Mouse (Mus musculus): ENCODE results near the gene Zdhhc14.

Zdhhc14 gene

DNA sequence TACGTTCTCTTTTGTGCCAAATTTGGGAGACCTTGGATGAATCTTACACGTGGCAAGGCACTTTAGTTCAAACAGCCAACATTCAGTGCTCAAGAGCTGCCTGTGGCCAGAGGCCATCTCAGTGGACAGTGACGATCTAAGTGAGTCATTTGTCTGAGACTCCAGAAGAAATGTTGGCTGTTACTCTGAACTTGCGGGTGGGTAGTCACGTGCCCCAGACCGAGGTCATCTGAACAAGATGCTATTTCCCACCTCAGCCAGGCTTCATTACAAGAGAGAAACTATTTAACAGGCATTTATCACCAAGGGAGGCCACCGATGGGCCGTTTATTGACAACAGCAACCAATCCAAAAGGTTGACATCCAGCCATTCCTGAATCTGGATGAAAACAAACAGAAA, 174.3 kb downstream of the Zdhhc14 start:
- DNase-seq (ENCODE audit: inconsistent ontology term) = peak; percentile 80

DNA sequence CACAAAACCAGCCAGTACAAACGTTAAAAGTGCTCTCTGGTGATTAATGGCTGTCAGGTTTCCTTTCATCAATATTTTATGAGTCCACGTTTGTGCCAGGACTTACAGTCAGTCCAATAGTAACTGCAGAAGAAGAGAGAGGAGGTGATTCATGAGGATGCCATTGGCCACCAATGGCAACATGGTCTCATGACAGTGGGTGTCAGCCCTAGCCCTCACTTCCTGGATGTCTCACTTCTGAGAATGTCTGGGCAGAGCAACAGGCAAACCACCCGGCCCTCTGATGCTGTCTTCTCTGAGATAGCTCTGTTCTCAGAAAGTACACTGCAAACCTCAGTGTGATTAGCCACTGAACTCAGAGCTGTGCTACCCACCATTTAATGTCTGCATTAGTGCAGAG, 176.1 kb downstream of the Zdhhc14 start:
- DNase-seq (ENCODE audit: inconsistent ontology term) = peak; percentile 55

GRCm38 (mm10) chr17:5668981-5669380, 176.6 kb downstream of the Zdhhc14 start:
- no peak for DNase-seq (ENCODE audit: inconsistent ontology term)

GRCm38 (mm10) chr17:5675951-5676350, 183.6 kb downstream of the Zdhhc14 start:
- DNase-seq (ENCODE audit: inconsistent ontology term) = no peak

- no peak for DNase-seq (ENCODE audit: inconsistent ontology term)
These were observed 187.0 kb downstream of the Zdhhc14 start for GRCm38 (mm10) chr17:5679315-5679714.

- DNase-seq (ENCODE audit: inconsistent ontology term) = no peak
These were observed 193.0 kb downstream of the Zdhhc14 start for GRCm38 (mm10) chr17:5685324-5685723.

- no peak for DNase-seq (ENCODE audit: inconsistent ontology term)
These were observed 195.5 kb downstream of the Zdhhc14 start for GRCm38 (mm10) chr17:5687810-5688209.

DNA sequence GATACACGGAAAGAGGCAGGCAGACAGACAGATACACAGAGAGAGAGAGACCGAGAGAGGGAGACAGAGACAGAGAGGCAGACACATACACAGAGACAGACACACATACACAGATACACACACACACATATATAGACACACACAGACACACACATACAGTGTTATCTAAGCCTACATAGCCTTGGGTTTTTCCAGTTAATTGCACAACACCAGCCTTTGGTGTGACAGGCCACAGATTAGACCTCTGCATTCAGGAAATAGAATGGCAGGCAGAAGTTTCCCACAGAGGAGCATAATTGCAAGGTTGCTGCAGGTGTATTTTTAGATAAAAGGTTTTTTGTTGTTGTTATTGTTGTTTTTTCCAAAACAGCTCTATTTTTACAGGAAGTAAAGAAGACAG, 195.9 kb downstream of the Zdhhc14 start:
- no peak for DNase-seq (ENCODE audit: inconsistent ontology term)

DNA sequence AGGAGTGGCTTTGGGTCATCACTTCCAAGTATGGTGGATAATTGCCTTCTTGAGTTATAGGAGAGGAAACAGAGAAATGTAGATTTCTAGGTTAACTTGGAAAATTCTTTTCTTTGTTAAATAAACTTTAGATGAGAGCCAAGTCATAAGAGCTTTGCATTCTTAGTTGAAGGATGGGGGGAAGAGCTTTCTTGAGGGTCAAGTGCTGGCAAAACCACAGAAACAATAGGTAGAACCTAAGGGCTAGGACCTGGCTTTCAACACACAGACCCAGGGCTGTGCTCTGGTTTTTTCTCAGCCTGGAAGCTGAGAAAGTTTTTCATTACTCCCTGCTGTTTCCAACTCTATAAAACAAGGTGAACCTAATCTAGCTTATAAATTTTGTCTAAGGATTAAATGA, 196.3 kb downstream of the Zdhhc14 start:
- DNase-seq (ENCODE audit: inconsistent ontology term) = no peak

DNA sequence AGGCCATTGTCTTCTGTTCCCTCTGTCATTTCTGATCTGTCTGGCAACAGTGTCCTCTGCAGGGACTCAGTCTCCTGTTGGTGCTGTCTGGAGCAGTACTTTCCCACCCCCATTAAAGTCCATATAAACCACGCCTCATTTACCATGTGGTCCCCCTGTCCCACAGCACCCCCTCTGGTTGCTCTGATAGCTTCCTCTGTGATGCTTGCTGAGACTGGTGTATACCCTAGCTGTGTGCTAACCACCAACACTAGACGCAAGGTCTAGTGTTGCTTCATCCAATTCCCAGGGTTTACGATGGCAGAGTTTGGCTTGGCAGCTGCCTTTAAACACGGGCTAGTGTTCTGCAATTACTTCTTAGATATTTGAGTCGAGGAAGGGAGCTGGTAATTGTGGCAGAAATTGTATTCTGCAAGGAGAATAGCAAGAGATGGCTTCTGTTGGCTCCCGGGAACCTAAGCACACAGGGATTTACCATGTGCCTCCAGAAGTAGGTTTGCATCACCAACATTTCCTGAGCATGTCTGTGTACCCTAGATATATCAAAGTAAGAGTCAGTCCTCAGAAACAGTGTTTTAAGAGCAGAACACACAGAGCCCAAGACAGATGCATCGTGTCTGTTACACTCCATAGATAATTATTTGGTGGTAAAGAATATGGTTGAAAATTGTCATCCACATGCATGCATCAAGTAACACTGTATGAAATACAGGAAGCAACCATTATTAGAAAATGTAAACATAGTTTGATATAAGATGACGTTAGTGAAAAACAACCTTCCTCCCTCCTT, 198.6 kb downstream of the Zdhhc14 start:
- DNase-seq (ENCODE audit: inconsistent ontology term) = no peak

- DNase-seq (ENCODE audit: inconsistent ontology term) = no peak
These were observed 200.3 kb downstream of the Zdhhc14 start for GRCm38 (mm10) chr17:5692661-5693060.

GRCm38 (mm10) chr17:5693256-5693655, 200.9 kb downstream of the Zdhhc14 start:
- no peak for DNase-seq (ENCODE audit: inconsistent ontology term)

GRCm38 (mm10) chr17:5698447-5699096, 206.2 kb downstream of the Zdhhc14 start:
- peak; percentile 25 for DNase-seq (ENCODE audit: inconsistent ontology term)

DNA sequence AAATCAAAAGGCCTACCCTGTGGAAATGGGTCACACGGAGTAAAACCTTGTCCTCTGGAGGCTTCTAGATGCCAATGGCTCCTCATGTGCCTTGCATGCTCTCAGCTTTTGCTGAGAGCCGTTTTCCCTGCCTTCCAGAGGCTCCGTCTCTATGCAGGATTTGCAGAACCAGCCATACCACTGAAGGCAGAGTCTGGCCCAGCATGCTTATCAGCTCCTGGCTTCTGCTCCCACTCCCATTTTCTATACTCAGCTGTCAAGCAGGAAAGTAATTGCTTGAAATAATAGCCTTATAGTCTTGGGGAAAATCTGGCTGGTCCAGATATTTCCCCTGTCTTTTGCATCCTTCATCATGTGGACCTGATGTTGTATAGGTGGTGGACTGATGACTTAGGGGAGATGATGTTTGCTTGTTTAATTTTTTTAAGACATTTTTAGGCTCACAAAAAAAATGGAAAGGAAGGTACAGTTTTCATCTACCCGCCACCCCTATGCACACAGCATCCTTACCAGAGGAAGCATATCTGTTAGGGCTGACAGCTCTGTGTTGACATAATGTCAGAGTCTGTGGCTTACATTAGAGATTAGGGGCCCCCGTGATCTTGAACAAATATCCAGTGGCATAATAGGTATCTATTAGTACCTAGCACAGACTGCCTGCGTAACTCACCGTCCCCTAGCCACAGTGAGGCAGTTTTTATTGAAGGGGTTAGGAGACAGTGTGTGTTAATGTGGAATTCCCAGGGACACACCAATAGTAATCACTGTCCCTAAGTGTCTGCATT, 218.2 kb downstream of the Zdhhc14 start:
- DNase-seq (ENCODE audit: inconsistent ontology term) = no peak

- peak; percentile 48 for DNase-seq (ENCODE audit: inconsistent ontology term)
These were observed 219.5 kb downstream of the Zdhhc14 start for GRCm38 (mm10) chr17:5711861-5712260.

- DNase-seq (ENCODE audit: inconsistent ontology term) = peak; percentile 56
These were observed 220.8 kb downstream of the Zdhhc14 start for GRCm38 (mm10) chr17:5713141-5713540.

GRCm38 (mm10) chr17:5716912-5717311, 224.6 kb downstream of the Zdhhc14 start:
- no peak for DNase-seq (ENCODE audit: inconsistent ontology term)

DNA sequence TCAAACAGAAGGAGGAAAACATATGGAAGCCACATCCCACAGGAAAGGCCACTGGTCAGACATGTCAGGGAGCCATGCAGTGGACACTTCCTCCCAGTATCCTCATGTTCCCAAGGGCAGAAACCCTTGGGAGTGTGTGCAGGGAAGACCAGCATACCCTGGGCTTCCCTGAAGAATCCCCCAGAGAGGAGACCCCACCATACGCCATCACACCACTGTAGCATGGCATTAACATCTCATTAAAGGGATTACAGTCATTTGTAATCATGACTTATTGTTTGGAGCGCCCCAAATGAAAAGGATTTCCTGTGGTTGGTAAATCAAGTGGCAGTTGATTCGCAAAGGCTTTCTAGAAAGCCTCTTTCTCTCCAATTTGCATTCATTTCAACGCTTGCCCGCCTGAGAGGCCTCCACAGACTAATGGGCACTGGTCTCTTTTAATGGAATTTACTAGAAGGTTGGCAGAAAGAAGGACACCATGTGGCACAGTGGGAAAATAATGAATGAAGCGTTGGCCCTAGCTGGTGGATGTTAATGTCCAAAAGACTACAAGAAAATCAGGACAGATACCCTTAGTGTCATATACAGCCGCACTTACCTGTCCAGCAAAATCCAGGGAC, 226.5 kb downstream of the Zdhhc14 start:
- peak; percentile 30 for DNase-seq (ENCODE audit: inconsistent ontology term)

DNA sequence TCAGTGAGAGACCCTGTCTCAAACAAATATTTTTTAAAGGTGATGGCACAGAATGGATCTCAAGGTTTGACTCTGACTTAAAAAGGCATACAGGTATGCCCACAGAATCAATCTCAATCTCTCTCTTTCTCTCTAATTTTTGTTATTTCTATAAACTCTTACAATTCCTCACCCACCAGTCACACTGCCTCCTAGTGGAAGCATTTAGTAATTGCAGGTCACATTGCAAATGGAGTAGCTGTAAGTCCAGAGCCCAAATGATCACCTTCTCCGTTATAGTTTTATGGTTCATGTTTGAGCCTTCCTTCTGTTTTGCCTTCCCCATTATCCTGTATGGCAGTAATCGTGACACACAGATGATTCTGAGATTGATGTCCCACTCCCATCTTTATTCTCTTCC, 230.4 kb downstream of the Zdhhc14 start:
- DNase-seq (ENCODE audit: inconsistent ontology term) = no peak

GRCm38 (mm10) chr17:5723601-5724189, 231.3 kb downstream of the Zdhhc14 start:
- no peak for DNase-seq (ENCODE audit: inconsistent ontology term)

GRCm38 (mm10) chr17:5729587-5730125, 237.3 kb downstream of the Zdhhc14 start:
- no peak for DNase-seq (ENCODE audit: inconsistent ontology term)
